Mouse (Mus musculus) frontal cortex, postnatal 14 days (tissue): ENCODE results near the gene Rad1.
"Not testable (repeated sequence)": the region's sequence is repeated elsewhere in the genome, so short reads cannot be mapped to it uniquely, and the experiment has no call there.

Source experiments
- DNase-seq, 2 experiments: peaks; one replicate each; pipeline ENCODE4 v3.0.0; 2022; ENCODE audit warnings: low spot score in 2 of 2

Rad1 gene

GRCm38 (mm10) chr15:10506099-10506498 lies 20.3 kb downstream of the Rad1 start:
- no peak for DNase-seq

GRCm38 (mm10) chr15:10515166-10515565 lies 29.3 kb downstream of the Rad1 start:
- DNase-seq = no peak

GRCm38 (mm10) chr15:10525896-10526295 lies 40.1 kb downstream of the Rad1 start:
- DNase-seq = no peak

- no peak for DNase-seq
These were observed 45.5 kb downstream of the Rad1 start for GRCm38 (mm10) chr15:10531352-10531751.

GRCm38 (mm10) chr15:10533361-10533760 lies 47.5 kb downstream of the Rad1 start:
- DNase-seq = not testable (repeated sequence)

- DNase-seq = no peak
These were observed 48.8 kb downstream of the Rad1 start for GRCm38 (mm10) chr15:10534591-10534990.

- DNase-seq = no peak
These were observed 50.2 kb downstream of the Rad1 start for GRCm38 (mm10) chr15:10535969-10536368.

- no peak for DNase-seq
These were observed 54.7 kb downstream of the Rad1 start for GRCm38 (mm10) chr15:10540271-10541088.
